Mouse (Mus musculus) gastrocnemius, adult 8-10 months (tissue): ENCODE data around the gene D430041D05Rik. TPM values are rescaled to one million over a fixed set of nuclear protein-coding genes. Genes with fewer than 3 reads are reported as not detected.

Source experiments
- DNase-seq, 2 experiments: peaks; one replicate each; pipeline ENCODE4 v3.0.0; 2022; ENCODE audit warnings: low spot score in 2 of 2
- total RNA-seq, 4 experiments: library from RNA; stranded (reverse); gene quantifications; 2 replicates each; pipeline ENCODE4 v1.2.4; 2022

D430041D05Rik gene
- total RNA-seq, 4 experiments from 2014 or later = 1.7 to 2.7 (median 1.9) TPM

- no peak for DNase-seq
Measured at GRCm38 (mm10) chr2:104408351-104408750, 2.5 kb downstream of the D430041D05Rik start.

- DNase-seq = no peak
Measured at GRCm38 (mm10) chr2:104407913-104408312, 2.9 kb downstream of the D430041D05Rik start.

GRCm38 (mm10) chr2:104404036-104404435 is 6.8 kb downstream of the D430041D05Rik start:
- DNase-seq = no peak

- no peak for DNase-seq
Measured at GRCm38 (mm10) chr2:104398651-104399290, 12.0 kb downstream of the D430041D05Rik start.

- DNase-seq = no peak
Measured at GRCm38 (mm10) chr2:104395961-104396360, 14.9 kb downstream of the D430041D05Rik start.

- no peak for DNase-seq
Measured at GRCm38 (mm10) chr2:104394769-104395168, 16.0 kb downstream of the D430041D05Rik start.

GRCm38 (mm10) chr2:104392700-104393312 is 18.0 kb downstream of the D430041D05Rik start:
- DNase-seq = no peak

GRCm38 (mm10) chr2:104389231-104389630 is 21.6 kb downstream of the D430041D05Rik start:
- no peak for DNase-seq

- no peak for DNase-seq
Measured at GRCm38 (mm10) chr2:104385941-104386340, 24.9 kb downstream of the D430041D05Rik start.

- DNase-seq = no peak
Measured at GRCm38 (mm10) chr2:104383589-104383988, 27.2 kb downstream of the D430041D05Rik start.

GRCm38 (mm10) chr2:104382813-104383212 is 28.0 kb downstream of the D430041D05Rik start:
- no peak for DNase-seq

- DNase-seq = no peak
Measured at GRCm38 (mm10) chr2:104379304-104379703, 31.5 kb downstream of the D430041D05Rik start.

GRCm38 (mm10) chr2:104378791-104379190 is 32.0 kb downstream of the D430041D05Rik start:
- DNase-seq = no peak

GRCm38 (mm10) chr2:104377990-104378389 is 32.8 kb downstream of the D430041D05Rik start:
- DNase-seq = no peak

GRCm38 (mm10) chr2:104372156-104372555 is 38.7 kb downstream of the D430041D05Rik start:
- no peak for DNase-seq

GRCm38 (mm10) chr2:104371606-104372130 is 39.1 kb downstream of the D430041D05Rik start:
- DNase-seq = no peak

GRCm38 (mm10) chr2:104367836-104368298 is 42.9 kb downstream of the D430041D05Rik start:
- no peak for DNase-seq

- no peak for DNase-seq
Measured at GRCm38 (mm10) chr2:104367291-104367690, 43.5 kb downstream of the D430041D05Rik start.

- DNase-seq = no peak
Measured at GRCm38 (mm10) chr2:104359305-104359704, 51.5 kb downstream of the D430041D05Rik start.

- no peak for DNase-seq
Measured at GRCm38 (mm10) chr2:104358881-104359280, 51.9 kb downstream of the D430041D05Rik start.

- DNase-seq = no peak
Measured at GRCm38 (mm10) chr2:104356531-104356930, 54.3 kb downstream of the D430041D05Rik start.

GRCm38 (mm10) chr2:104354117-104354516 is 56.7 kb downstream of the D430041D05Rik start:
- no peak for DNase-seq

GRCm38 (mm10) chr2:104352204-104352493 is 58.7 kb downstream of the D430041D05Rik start:
- DNase-seq = no peak
